Mouse (Mus musculus) spleen, postnatal 14 days (tissue): Measurements from ENCODE around the gene Btbd2.

Experiments used
- DNase-seq, 2 experiments: peaks; one replicate each; pipeline ENCODE4 v3.0.0; 2021 to 2022; ENCODE audit warnings: low spot score in 2 of 2

The Btbd2 gene

DNA sequence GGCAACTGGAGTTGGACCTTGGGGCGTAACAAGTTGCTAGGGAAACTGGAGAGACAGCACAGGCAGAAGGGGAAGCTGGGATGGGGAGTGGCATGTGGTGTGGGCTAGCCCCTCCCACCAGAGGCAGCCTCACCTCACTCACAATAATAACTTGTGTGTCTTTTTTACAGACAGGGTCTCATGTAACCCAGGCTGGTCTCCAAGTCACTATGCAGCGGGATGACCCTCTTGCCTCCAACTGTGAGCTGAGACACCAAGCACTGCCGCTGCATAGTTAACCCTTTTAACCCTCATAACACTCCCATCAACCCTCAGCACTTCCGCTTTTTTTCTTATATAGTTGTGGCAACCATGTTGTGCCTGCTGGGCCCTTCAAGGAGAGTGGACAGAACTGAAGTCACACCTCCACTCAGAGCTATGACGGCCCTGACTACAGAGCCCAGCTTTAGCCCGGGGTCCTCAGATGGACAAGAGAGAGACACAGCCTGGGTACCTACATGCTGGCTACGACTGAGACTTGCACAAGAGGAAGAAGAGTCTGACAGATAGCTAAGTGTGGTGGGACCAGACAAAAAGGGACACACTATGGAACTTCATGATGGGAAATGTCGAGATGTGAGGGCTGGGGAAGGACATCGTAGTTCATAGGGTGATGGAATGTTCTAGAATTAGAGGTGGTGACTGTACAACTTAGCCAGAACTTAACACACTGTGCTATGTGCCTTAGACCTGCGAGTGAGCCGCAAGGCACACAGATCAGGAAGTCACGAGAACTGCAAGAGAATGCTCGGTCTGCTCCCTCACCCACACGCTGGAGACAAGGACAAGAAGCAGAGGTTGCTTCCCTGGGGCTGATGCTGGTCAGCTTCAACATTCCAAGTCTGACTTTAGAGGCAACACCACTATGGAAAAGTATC lies 35.6 kb upstream of the Btbd2 start:
- DNase-seq = no peak

DNA sequence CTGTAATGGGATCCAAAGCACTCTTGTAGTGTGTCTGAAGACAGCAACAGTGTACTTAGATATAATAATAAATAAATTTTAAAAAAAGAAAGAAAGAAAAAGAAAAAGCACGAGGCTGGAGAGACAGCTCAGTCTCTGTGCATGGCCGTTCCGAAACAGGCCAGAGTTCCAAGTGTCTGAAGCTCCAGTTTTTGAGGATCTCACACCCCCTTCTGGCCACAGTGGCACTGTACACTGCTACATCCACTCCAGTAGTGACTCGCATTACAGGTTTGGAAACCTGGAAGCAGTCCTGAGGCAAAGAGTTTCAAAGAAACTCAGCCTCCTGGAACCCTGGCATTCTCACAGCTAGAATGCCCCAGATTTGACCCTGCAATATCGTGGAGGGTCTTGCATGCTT lies 31.0 kb upstream of the Btbd2 start:
- peak in 1 of 2 experiments; percentile 58 for DNase-seq

- DNase-seq = no peak
Observed at GRCm38 (mm10) chr10:80686617-80687016, 29.7 kb upstream of the Btbd2 start.

- DNase-seq = no peak
Observed at GRCm38 (mm10) chr10:80684984-80685383, 28.1 kb upstream of the Btbd2 start.

DNA sequence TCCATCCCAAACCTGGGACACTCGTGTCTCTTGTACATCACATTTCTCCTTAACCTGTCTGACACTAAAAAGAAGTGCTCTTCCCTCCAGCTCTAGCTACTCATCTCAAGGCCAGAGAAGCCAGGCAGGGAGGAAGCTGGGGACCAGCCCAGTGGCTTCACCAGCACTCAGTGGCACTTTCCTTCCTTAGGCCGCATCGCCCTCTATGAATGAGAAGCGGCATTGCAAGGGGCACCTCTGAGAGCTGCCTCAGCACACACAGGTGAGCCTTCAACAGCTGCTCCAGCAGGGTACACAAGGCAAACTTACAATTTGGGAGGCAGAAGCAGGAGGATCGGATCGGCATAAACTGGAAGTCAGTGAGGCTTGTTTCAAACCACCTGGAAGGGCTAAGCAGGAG lies 27.3 kb upstream of the Btbd2 start:
- DNase-seq = peak; percentile 76 to 84

- no peak for DNase-seq
Observed at GRCm38 (mm10) chr10:80683647-80684046, 26.8 kb upstream of the Btbd2 start.

GRCm38 (mm10) chr10:80682003-80682402 lies 25.1 kb upstream of the Btbd2 start:
- DNase-seq = no peak

DNA sequence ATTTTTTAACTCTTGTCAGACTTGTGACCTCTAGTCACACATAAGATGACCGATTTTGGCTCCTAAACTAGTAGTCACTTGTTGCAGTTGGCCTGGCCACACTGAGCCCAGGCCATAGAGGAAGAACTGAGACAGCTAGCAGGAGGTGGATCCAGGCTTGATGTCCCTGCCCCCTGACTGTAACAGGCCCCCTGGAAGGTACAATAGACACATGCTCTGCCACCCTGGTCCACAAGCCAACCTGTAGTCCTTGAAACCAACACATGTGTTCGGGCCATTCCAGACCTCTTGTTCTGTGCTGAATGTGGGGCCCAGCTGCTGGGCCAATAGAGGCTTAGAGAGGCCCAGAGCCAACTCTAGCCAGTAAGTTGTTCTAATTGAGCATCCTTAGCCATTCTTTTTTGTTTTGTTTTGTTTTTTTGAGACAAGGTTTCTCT lies 23.4 kb upstream of the Btbd2 start:
- DNase-seq = no peak

DNA sequence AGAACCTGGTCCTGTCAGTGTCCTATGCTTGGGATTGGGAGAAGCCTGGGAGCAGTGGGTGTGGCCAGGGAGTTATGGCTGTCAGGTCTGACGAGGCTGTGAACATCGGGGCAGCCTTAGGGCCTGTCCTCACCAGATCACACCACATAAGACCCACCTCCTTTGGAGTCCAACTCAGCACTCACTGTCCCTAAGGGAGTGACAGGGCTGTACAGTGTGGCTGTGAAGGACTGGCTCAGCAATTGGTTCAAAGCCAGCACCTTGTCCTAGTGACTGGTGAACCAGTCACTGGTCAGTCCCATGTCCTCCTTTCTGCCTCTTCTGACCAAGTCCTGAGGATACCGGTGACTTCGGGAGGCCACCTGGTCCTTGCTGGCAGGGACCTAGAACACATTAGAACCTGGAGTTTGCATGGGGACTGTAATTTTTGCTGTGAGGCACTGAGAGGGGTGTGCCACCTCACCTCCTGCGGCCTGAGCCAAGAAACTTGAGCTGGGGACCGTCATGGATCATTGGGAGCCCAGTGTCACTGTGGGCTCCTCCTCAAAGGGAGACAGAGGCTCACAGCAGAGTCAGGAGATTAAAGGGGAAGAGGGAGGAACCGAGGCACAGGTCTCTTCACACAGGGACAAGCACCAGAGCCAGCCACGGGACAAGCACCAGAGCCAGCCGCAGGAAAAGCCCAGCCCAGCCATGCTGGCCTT lies 22.8 kb upstream of the Btbd2 start:
- no peak for DNase-seq

DNA sequence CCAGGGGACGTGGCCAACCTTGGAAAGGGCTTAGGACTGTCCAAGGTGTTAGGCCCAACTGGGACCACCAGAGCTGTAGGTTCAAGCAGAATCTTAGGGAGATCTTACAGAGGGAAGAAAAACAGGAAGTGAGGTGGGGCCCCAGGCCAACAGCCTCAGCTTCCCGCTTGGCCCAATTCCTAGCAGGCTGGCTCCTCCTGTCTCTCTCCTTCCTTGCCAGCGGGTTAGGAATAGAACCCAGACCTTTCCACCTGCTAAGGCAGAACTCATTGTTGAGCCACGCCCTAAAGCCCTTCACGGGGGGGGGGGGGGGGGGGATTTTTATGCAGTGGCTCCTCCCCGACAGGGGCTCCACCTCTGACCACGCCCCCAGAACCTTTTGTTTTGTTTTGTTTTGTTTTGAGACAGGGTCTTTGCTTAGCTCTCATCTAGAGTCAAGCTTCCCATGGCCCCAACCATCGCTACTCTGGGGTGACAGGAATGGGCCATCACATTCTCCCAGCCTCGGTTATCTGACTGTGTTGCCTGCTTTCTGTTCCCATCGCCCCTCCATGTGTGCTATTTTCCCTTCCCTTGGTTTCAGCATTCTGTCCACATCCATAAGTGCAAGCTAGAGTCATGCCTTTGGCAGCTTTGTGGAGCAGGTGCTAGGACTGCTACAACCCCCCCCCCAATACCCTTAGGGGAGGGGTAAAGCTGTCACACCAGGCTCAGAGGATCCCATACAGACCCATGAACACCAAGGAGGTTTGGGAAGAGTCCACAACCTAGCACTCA lies 21.9 kb upstream of the Btbd2 start:
- DNase-seq = no peak

DNA sequence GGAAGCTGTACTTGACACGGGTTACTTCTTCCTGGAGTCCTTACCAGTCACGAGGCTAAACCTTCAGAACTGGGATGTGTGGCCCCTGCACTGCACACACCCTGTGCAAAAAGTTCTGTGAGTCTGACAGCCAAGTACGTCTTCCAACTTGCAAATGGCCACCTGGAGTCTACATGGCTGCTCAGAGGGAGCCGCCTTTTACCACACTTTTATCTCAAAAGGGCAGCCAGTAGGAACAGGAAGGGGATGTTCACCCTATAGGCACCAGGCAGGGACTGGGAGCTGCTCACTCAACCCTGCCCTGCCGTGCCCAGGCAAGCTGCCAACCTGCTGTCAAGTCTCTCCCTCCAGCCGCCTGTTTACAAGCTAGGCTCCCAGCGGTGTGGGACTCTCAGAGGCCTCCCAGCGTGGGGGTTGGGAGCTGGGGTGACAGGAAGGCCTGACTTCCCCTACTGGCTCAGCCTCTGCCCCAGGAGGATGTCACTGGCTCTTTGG lies 21.1 kb upstream of the Btbd2 start, which contains the start of gene Mknk2:
Gene Mknk2 (minus strand): TSS at position 171 of the 495 bp plus-strand sequence.
- peak; percentile 88 to 90 for DNase-seq

GRCm38 (mm10) chr10:80677128-80677875 lies 20.4 kb upstream of the Btbd2 start:
- DNase-seq = no peak

GRCm38 (mm10) chr10:80676198-80676928 lies 19.5 kb upstream of the Btbd2 start:
- peak; percentile 97 for DNase-seq

DNA sequence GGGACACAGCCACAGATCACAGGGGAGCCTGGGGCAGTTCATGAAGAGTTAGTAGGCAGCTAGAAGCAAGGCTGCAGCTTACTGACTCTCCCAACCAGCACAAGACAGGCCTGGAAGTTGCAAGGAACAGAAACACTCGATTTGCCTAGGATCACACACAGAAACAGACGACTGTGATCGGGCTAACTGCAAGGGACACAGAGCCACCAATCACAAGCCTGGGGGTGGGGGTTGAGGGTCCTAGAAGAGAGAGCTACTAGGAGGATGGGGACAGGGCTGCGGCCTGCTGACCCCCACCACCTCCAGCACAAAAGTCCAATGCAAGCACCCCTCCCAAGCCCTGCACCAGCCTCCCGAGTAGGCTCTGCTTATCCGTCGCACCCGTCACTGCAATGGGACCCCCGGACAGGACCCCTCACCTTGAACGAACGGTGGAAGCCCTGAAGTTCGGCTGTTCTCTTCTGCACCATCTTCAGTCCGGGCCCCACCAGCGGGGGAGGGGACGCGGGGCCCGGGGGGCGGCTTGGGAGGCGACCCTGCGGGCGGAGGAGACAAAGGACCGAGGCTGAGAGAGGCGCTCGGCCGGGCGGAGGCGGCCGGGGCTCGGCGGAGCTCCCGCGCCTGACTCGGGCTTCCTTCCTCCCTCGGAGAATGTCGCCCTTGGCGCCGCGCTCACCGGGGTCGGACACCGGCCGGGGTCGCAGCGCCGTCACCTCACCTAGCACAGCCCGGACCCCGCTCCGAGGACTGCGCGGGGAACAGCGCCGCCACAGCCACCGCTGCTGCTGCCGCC lies 18.7 kb upstream of the Btbd2 start:
- no peak for DNase-seq

DNA sequence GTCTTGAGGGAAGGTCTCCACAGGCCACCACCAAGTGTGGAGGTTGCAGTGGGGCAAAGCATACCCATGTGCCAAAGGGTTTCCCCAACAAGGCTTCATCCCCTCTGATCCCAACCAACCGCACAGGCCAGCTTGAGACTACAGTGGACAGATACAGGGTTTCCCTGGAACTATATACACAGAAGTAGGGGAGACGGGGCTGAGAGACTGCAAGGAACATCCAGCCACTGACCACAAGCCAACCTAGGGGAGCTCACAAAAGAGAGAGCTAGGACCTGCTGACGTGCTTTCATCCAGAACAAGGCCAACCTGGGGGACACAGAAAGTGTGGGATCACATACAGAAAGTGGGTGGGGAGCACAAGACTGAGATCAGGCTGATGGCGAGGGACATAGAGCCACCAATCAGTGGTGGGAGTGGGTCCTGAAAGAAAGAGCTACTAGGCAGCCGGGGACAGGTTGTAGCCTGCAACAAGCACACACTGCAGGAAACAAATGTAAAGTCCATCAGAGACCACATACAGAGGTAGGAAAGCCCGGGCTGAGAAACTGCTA lies 18.1 kb upstream of the Btbd2 start:
- no peak for DNase-seq

DNA sequence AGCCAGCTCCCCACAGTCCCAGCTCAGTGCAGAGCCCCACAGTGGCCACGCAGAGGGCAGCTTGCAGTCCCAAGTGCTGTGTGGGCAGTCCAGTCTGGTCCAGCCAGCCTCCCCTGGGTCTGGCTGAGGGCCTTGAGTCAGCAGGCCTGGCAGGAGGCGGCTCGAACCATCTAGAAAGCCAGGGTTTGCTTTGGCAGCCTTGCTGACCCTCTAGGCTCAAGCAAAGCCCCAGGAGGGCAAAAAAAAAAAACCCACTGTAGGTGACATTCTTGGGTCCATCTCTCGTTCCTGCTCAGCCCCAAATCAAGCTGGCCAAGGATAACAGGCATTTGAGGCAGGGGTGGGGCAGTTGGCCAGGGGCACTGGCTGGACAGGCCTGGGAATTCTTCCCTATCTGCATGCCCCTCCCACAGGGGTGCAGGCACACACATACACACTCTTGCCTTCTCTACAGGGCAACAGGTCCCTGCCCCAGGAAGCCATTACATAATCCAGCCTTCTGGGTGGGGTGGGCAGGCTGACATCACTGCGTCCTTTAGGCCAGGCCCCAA lies 17.4 kb upstream of the Btbd2 start:
- no peak for DNase-seq

- DNase-seq = no peak
Observed at GRCm38 (mm10) chr10:80673690-80674089, 16.8 kb upstream of the Btbd2 start.

DNA sequence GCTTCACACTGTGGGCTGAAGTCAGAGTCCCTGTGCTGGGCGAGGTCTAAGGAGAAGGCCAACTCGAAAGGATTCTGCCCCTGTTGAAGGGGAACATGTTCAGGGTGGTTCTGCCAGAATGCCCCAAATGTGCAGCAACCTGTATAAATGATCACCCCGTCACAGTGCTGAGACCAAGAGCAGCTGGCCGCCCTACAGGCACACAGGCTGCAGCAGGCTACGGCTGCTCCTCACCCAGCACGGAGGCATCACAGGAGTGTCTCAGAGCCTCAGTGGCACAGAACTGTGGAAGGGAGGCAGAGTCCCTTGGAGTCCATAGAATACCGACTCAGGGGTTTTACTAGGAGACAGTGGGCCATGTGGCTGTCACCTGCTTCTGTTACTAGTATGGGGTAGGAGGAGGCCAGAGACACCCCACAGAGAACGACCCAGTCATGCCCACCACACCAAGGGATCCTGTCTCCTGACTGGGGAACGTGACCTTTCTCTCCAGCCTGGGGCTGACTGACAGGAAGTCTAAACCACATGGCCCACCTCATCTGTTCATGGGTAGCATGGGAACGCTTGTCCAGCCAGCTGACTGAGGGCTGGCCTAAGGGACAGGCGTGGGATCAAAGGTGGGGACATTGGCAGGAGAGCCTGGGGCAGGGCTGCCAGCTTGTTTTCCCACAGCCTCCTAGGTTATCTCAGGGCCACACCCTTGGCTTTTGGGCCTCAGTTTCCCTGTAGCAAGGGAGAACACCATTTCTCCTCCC lies 15.2 kb upstream of the Btbd2 start:
- DNase-seq = no peak
